Mouse (Mus musculus): ENCODE results near the gene Hba-a2. TPM values are rescaled to one million over a fixed set of nuclear protein-coding genes. Genes with fewer than 3 reads are reported as not detected.
A peak's percentile ranks its signal among the peaks of the same experiment; 100 is the strongest.
"Not testable (repeated sequence)": the region's sequence is repeated elsewhere in the genome, so short reads cannot be mapped to it uniquely, and the experiment has no call there.

Gene Hba-a2
- polyA plus RNA-seq, 1 experiment from 2014 or later = 6,550 TPM

DNA sequence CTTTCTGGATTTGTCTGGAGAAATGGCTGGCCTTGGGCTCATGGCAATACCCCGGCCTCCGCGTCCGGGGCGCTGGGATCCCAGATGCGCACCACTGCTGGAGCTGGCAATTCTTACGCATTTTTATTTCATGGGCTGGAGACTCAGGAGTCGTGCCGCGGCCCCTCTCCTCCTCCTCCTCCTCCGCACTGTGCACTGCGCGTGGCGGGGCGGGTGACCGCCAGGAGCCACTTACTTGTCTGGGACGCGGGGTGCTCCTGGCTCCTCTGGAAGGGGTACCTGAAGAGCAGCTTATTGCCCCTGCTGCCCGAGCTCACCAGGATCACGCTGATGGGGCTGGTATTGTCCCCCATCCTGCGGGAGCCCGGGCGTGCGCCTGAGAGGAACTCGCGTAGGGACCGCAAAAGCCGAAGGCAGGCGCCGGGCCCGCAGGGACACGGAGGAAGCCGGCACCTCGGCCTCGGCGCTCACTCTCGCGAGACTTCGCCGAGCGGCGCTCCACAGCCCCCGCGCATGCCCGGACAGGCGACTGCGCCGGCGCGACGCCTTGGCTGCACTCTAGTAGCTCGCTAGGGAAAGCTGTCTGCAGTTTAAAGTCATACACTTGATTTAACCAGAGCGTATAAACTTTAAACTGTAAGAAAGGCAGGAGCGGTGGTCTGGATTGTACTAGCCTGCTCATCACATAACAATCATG lies 29.0 kb upstream of the Hba-a2 start, which contains the start of gene Nprl3:
Gene Nprl3, minus strand, starts transcription at position 520 of the 697 bp plus-strand sequence.
- Histone ChIP-seq H3K9ac (replicated peaks) (peak within 1 kb of the TSS; percentile 90), H3K27me3 (no peaks in the 10 kb centered on the region), H3K4me3 (replicated peaks) (peak within 1 kb of the TSS; percentile 80), H3K9me3 (no peaks in the 10 kb centered on the region), H3K27ac (peak within 1 kb of the TSS; percentile 97), H3K36me3 (peaks cover 5% of the 10 kb centered on the region), H3K4me2 (peak within 1 kb of the TSS; percentile 60), H3K4me1 (replicated peaks) (peaks cover 5% of the 10 kb centered on the region)
- ATAC-seq (ENCODE audit: insufficient number of reproducible peaks, insufficient read depth, low FRiP score, low TSS enrichment, low read depth) = peak; percentile 97
- under 1% methylated on average over 54 of the region's 54 CpGs for WGBS

DNA sequence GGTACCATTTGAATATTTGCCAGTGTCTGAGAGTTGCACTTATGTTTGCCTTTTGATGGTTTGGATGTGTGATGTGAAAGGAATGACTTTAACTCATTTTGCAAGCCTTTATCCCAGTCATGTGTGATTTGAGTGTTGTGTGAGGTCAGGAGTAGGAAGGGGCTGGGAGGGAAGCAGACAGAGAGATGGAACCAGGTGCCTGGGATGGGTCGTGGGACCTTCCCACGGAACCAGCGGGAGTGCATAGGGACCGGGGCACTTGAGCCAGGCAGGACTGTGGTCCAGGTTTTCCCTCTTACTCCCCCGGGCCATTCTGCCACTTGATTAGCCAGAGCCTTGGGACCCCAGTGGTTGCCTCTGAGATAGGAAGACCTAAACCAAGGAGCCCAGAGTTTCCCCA lies 28.3 kb upstream of the Hba-a2 start:
- H3K27ac ChIP-seq = peak overlapping the region; percentile 97
- no peaks in the 10 kb centered on the region for H3K27me3 ChIP-seq
- H3K9me3 ChIP-seq = no peaks in the 10 kb centered on the region
- ATAC-seq (ENCODE audit: insufficient number of reproducible peaks, insufficient read depth, low FRiP score, low TSS enrichment, low read depth) = peak; percentile 27; the same call in 1 of the 2 replicates
- H3K4me3 ChIP-seq (replicated peaks) = peak overlapping the region; percentile 80
- WGBS = 19% methylated on average over 5 of the region's 5 CpGs
- H3K4me1 ChIP-seq (replicated peaks) = peaks cover 5% of the 10 kb centered on the region
- peak overlapping the region; percentile 60 for H3K4me2 ChIP-seq
- peak overlapping the region; percentile 90 for H3K9ac ChIP-seq (replicated peaks)
- H3K36me3 ChIP-seq = no peaks in the 10 kb centered on the region

DNA sequence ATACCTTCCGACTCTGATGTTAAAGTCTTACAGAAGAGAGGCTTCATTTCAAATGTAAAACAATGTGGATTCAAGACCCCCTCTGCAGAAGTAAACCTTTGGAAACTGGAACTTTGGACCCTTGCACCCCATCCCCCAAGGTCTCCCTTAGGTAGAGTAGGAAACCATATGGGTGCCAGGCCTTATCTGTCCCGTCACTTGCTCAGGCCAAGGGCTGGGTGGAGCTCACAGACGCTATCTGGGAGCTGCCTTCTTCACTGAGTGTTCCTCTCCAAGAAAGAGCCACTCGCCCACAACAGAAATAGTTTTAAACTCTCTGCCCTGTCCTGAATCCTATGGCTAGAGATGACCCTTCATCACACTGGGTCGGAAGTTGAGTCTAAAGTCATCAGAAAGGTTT lies 27.3 kb upstream of the Hba-a2 start:
- Histone ChIP-seq H3K27me3 (no peaks in the 10 kb centered on the region), H3K27ac (no peak overlapping the region), H3K9ac (replicated peaks) (no peak overlapping the region), H3K9me3 (no peaks in the 10 kb centered on the region), H3K36me3 (no peaks in the 10 kb centered on the region), H3K4me1 (replicated peaks) (peaks cover 5% of the 10 kb centered on the region), H3K4me2 (no peak overlapping the region), H3K4me3 (replicated peaks) (no peak overlapping the region)
- 83% methylated on average over 5 of the region's 5 CpGs for WGBS
- no peak for ATAC-seq (ENCODE audit: insufficient number of reproducible peaks, insufficient read depth, low FRiP score, low TSS enrichment, low read depth)

DNA sequence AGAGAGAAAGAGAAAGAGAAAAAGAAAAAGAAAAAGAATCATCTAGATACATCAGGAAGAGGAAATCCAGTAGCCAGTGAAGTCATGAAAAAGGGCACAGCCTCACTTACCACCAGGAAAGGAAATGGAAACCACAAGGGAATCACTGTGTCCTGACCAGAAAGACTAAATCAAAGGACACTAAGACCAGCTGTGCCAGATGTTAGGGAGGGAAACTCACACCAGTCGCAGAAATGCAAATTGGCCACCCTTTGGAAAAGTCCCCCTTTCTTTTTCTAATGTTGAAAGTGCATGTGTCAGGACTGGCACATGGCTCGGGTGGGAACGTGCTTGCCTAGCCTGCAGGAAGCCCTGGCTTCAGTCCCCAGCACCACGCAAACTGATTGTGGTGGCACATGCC lies 25.1 kb upstream of the Hba-a2 start:
- H3K9ac ChIP-seq (replicated peaks) = no peak overlapping the region
- H3K27me3 ChIP-seq = peaks cover 2% of the 10 kb centered on the region
- H3K36me3 ChIP-seq = no peaks in the 10 kb centered on the region
- H3K27ac ChIP-seq = no peak overlapping the region
- no peak for ATAC-seq (ENCODE audit: insufficient number of reproducible peaks, insufficient read depth, low FRiP score, low TSS enrichment, low read depth)
- H3K4me1 ChIP-seq (replicated peaks) = peaks cover 5% of the 10 kb centered on the region
- H3K9me3 ChIP-seq = no peaks in the 10 kb centered on the region
- no peak overlapping the region for H3K4me3 ChIP-seq (replicated peaks)
- no peak overlapping the region for H3K4me2 ChIP-seq
- WGBS = 38% methylated on average over 4 of the region's 4 CpGs

DNA sequence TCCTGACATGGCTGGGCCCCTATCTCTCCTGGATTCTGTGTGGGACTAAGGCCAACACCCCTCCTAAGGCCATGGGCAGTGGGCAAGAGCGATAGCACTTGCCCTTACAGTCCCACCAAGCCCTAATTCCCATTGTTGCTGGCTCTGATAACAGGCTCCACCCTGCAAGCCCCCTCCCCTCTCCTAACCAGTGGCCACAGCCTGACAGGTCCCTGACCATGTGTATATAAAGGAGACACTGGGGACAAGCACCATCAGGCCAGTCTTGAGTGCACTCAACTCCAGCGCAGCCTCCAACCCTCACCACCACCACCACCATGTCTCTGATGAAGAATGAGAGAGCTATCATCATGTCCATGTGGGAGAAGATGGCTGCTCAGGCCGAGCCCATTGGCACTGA lies 19.9 kb upstream of the Hba-a2 start, which contains the start of gene Hba-x:
Gene Hba-x, plus strand, starts transcription at position 54 of the 400 bp plus-strand sequence.
- H3K4me3 ChIP-seq (replicated peaks) = no peak within 1 kb of the TSS
- no peak within 1 kb of the TSS for H3K9ac ChIP-seq (replicated peaks)
- H3K27me3 ChIP-seq = peaks cover 31% of the 10 kb centered on the region
- no peak for ATAC-seq (ENCODE audit: insufficient number of reproducible peaks, insufficient read depth, low FRiP score, low TSS enrichment, low read depth)
- WGBS = 78% methylated on average over 3 of the region's 3 CpGs
- H3K27ac ChIP-seq = no peak within 1 kb of the TSS
- no peaks in the 10 kb centered on the region for H3K4me1 ChIP-seq (replicated peaks)
- no peak within 1 kb of the TSS for H3K4me2 ChIP-seq
- H3K9me3 ChIP-seq = no peaks in the 10 kb centered on the region
- no peaks in the 10 kb centered on the region for H3K36me3 ChIP-seq

DNA sequence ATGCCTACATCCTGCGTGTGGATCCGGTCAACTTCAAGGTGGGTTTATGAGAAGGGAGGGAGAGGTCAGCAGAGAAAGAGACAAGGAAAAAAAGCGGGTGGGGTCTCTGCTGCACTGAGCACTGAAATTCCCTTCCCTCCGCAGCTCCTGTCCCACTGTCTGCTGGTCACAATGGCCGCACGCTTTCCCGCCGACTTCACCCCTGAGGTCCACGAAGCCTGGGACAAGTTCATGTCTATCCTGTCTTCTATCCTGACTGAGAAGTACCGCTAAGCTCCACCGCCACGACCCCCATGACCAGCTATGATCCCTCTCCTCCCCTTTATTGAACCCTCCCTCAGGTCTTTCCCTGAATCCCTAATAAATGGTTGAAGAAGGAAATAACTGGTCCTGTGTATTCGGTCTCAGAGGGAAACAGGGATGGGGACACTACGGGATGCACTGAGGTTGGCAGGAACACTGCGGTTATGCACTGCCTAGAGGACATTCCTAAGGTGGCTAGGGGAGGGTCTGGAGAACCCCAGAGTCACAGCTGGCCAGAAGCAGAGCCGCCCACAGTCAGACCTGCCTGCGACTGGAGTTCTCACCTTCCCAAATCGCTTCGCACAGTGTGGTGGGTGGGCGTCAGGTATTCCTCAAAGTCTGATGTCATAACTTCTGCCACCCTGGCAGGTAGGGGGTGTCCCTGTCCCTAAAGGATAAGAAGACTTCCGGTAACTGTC lies 18.4 kb upstream of the Hba-a2 start:
- H3K36me3 ChIP-seq = no peaks in the 10 kb centered on the region
- 69% methylated on average over 21 of the region's 21 CpGs for WGBS
- H3K9ac ChIP-seq (replicated peaks) = no peak overlapping the region
- no peak overlapping the region for H3K4me2 ChIP-seq
- H3K27ac ChIP-seq = no peak overlapping the region
- ATAC-seq (ENCODE audit: insufficient number of reproducible peaks, insufficient read depth, low FRiP score, low TSS enrichment, low read depth) = no peak
- no peaks in the 10 kb centered on the region for H3K9me3 ChIP-seq
- peaks cover 37% of the 10 kb centered on the region for H3K27me3 ChIP-seq
- H3K4me1 ChIP-seq (replicated peaks) = no peaks in the 10 kb centered on the region
- no peak overlapping the region for H3K4me3 ChIP-seq (replicated peaks)

DNA sequence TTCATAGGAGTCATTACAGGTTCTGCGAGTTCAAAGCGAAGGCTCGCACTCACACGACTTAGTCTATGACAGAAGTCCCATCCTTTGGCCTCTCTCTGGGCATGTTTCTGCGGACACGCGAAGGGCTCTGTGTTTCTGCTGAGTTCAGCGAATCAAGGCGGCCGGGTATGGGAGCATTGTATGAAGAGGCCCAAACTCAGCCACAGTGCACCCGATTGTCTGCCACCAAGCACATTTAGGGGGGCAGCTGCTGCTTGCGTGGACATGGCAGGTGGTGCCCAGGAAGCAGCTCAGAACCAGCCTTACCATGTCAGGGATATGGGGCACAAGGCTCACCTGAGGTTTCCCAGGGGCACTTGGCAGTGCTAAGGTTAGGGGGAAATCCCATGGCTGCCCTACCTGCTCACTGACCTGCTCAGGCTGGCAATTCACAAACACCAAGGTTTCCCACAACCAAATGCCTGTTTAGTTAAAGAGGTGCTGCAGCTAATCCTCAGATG lies 17.8 kb upstream of the Hba-a2 start:
- H3K4me1 ChIP-seq (replicated peaks) = no peaks in the 10 kb centered on the region
- H3K27me3 ChIP-seq = peaks cover 37% of the 10 kb centered on the region
- no peaks in the 10 kb centered on the region for H3K36me3 ChIP-seq
- H3K4me2 ChIP-seq = no peak overlapping the region
- no peak overlapping the region for H3K27ac ChIP-seq
- H3K4me3 ChIP-seq (replicated peaks) = no peak overlapping the region
- H3K9me3 ChIP-seq = no peaks in the 10 kb centered on the region
- 81% methylated on average over 12 of the region's 12 CpGs for WGBS
- H3K9ac ChIP-seq (replicated peaks) = no peak overlapping the region
- ATAC-seq (ENCODE audit: insufficient number of reproducible peaks, insufficient read depth, low FRiP score, low TSS enrichment, low read depth) = no peak

DNA sequence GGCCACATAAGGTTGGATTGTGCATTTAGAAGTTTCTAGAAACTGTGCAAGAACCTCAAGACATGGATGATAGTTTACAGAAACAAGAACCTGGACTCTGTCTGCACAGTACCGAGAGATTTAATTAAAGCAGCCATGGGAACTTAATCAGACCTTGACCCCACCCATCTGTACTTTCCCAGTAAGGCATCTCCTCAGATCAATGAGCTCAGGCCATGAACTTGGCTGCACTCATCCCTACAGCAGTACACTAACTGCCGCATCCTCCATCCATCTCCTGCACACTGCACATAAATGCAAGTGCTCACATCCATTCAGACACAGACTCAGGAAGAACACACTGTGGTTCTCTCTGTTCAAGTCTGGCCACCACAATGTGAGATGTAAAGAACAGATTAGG lies 15.6 kb upstream of the Hba-a2 start:
- whole genome bisulfite sequencing = 73% methylated on average over 2 of the region's 2 CpGs
- H3K4me2 ChIP-seq = no peak overlapping the region
- no peak overlapping the region for H3K27ac ChIP-seq
- H3K9me3 ChIP-seq = no peaks in the 10 kb centered on the region
- no peaks in the 10 kb centered on the region for H3K4me1 ChIP-seq (replicated peaks)
- no peak overlapping the region for H3K9ac ChIP-seq (replicated peaks)
- H3K36me3 ChIP-seq = no peaks in the 10 kb centered on the region
- no peak for ATAC-seq (ENCODE audit: insufficient number of reproducible peaks, insufficient read depth, low FRiP score, low TSS enrichment, low read depth)
- H3K4me3 ChIP-seq (replicated peaks) = no peak overlapping the region
- H3K27me3 ChIP-seq = peaks cover 37% of the 10 kb centered on the region

DNA sequence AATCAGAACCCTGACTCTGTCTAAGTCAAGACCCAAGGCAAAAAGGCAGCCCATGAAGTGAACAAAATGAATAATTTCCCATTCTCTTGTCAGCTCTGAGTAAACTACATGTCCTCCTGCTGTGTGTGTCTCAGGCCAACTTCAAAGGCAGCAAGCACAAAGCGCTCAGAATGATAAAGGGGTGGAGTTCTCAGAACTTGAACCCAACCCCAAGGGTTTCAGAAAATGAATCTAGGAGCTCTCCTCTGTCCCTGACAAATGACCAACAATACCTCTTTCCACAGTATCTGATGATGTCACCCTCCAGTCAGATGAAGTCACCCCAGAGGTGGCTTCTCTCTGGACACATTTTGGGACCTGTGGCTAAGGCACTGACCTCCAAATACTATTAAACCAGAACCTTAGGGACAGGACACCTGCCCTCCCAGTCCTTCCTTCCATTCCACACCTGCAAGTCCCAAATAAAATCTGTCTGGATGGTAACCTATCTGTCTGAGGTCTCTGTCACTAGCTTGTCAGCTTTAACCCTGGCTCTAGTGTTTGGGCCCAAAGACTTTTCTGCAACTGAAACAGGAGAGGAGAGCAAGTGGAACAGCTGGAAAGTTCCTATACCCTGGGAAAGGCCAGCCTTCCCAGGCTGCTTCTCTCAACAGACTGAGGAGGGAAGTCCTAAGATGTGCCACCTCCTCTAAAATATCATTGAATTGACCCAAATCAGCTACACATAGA lies 14.7 kb upstream of the Hba-a2 start:
- Histone ChIP-seq H3K36me3 (no peaks in the 10 kb centered on the region), H3K4me3 (replicated peaks) (no peak overlapping the region), H3K9me3 (no peaks in the 10 kb centered on the region), H3K27me3 (peaks cover 31% of the 10 kb centered on the region), H3K9ac (replicated peaks) (no peak overlapping the region), H3K27ac (no peak overlapping the region), H3K4me1 (replicated peaks) (no peaks in the 10 kb centered on the region), H3K4me2 (no peak overlapping the region)
- no peak for ATAC-seq (ENCODE audit: insufficient number of reproducible peaks, insufficient read depth, low FRiP score, low TSS enrichment, low read depth)
- WGBS = 73% methylated on average over 1 of the region's 1 CpGs

DNA sequence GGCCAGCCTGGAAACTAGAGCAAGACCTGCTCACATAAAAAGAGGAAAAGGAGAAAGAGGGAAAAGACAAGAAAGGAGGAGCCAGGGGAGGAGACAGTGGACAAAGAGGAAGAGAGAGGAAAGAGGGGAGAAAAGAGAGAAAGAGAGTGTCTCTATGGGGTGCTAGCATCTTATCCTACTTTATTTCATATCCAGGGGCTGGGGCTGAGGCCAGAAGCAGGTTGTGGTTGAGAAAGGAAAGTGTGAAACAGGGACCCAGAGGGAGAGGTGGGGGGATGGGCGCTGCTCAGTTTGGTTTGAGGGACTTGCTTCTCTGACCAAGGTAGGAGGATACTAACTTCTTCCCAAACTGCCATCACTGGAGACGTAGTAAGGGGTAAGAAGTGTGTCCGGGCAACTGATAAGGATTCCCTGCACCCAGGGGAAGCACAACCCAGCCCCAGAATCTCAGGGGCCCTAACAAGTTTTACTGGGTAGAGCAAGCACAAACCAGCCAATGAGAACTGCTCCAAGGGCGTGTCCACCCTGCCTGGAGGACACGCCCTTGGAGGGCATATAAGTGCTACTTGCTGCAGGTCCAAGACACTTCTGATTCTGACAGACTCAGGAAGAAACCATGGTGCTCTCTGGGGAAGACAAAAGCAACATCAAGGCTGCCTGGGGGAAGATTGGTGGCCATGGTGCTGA lies 13.1 kb upstream of the Hba-a2 start, which contains the start of gene Hba-a1:
Gene Hba-a1, plus strand, starts transcription at position 421 of the 687 bp plus-strand sequence.
- not testable (repeated sequence) for H3K4me2 ChIP-seq; H3K4me1 ChIP-seq (replicated peaks); H3K27ac ChIP-seq; ATAC-seq (ENCODE audit: insufficient number of reproducible peaks, insufficient read depth, low FRiP score, low TSS enrichment, low read depth); H3K9me3 ChIP-seq; H3K9ac ChIP-seq (replicated peaks); H3K36me3 ChIP-seq; H3K4me3 ChIP-seq (replicated peaks)
- peaks cover 25% of the 10 kb centered on the region for H3K27me3 ChIP-seq
- 73% methylated on average over 1 of the region's 5 CpGs for WGBS
